Mouse (Mus musculus) thymus, postnatal 0 days (tissue): ENCODE measurements around the gene Ifit2. TPM values are rescaled to one million over a fixed set of nuclear protein-coding genes. Genes with fewer than 3 reads are reported as not detected.
"Not testable (repeated sequence)": the region's sequence is repeated elsewhere in the genome, so short reads cannot be mapped to it uniquely, and the experiment has no call there.

Experiments
- DNase-seq: peaks from one replicate; pipeline ENCODE4 v3.0.0-alpha.2; 2015; ENCODE audit warnings: low spot score
- polyA plus RNA-seq: library from polyadenylated mRNA; unstranded; fragments of >200 nt; fragmentation: Nextera tagmentation; extraction: Ambion mirVana; gene quantifications from 2 replicates; pipeline ENCODE4 v1.2.1, GENCODE M21; 2015

Gene Ifit2
- polyA plus RNA-seq, 1 experiment from 2014 or later, result 17.2 TPM

- no peak for DNase-seq
These were observed 4.3 kb upstream of the Ifit2 start for GRCm38 (mm10) chr19:34546211-34546610.

GRCm38 (mm10) chr19:34547976-34548375, 2.5 kb upstream of the Ifit2 start:
- DNase-seq, result peak; percentile 87

GRCm38 (mm10) chr19:34550205-34550533, 325 bp upstream of the Ifit2 start:
- no peak for DNase-seq

GRCm38 (mm10) chr19:34551981-34552380, 1.5 kb downstream of the Ifit2 start:
- DNase-seq, result no peak

GRCm38 (mm10) chr19:34553021-34553420, 2.5 kb downstream of the Ifit2 start:
- DNase-seq, result no peak

- no peak for DNase-seq
These were observed 3.0 kb downstream of the Ifit2 start for GRCm38 (mm10) chr19:34553522-34553921.

- DNase-seq, result no peak
These were observed 3.6 kb downstream of the Ifit2 start for GRCm38 (mm10) chr19:34554061-34554460.

GRCm38 (mm10) chr19:34556621-34557020, 6.1 kb downstream of the Ifit2 start:
- no peak for DNase-seq

- no peak for DNase-seq
These were observed 12.1 kb downstream of the Ifit2 start for GRCm38 (mm10) chr19:34562556-34562955.

GRCm38 (mm10) chr19:34566178-34566784, 15.8 kb downstream of the Ifit2 start:
- DNase-seq, result no peak

- no peak for DNase-seq
These were observed 18.7 kb downstream of the Ifit2 start for GRCm38 (mm10) chr19:34568988-34569895.

- DNase-seq, result no peak
These were observed 19.5 kb downstream of the Ifit2 start for GRCm38 (mm10) chr19:34569896-34570476.

- DNase-seq, result no peak
These were observed 20.6 kb downstream of the Ifit2 start for GRCm38 (mm10) chr19:34571080-34571479.

- DNase-seq, result no peak
These were observed 23.2 kb downstream of the Ifit2 start for GRCm38 (mm10) chr19:34573650-34574049.

GRCm38 (mm10) chr19:34577121-34577520, 26.6 kb downstream of the Ifit2 start:
- no peak for DNase-seq

GRCm38 (mm10) chr19:34582696-34583095, 32.2 kb downstream of the Ifit2 start:
- DNase-seq, result not testable (repeated sequence)

GRCm38 (mm10) chr19:34583126-34583766, 32.8 kb downstream of the Ifit2 start, which contains the start of gene Ifit3:
Gene Ifit3, plus strand, starts transcription at chr19:34583531.
- not testable (repeated sequence) for DNase-seq

- not testable (repeated sequence) for DNase-seq
These were observed 35.4 kb downstream of the Ifit2 start for GRCm38 (mm10) chr19:34585740-34586458.

- DNase-seq, result not testable (repeated sequence)
These were observed 37.6 kb downstream of the Ifit2 start for GRCm38 (mm10) chr19:34587898-34588692.

- no peak for DNase-seq
These were observed 38.5 kb downstream of the Ifit2 start for GRCm38 (mm10) chr19:34588959-34589358.
